Mouse (Mus musculus): Measurements from ENCODE around the gene Slc36a4. TPM values are rescaled to one million over a fixed set of nuclear protein-coding genes. Genes with fewer than 3 reads are reported as not detected.

Gene Slc36a4
- polyA plus RNA-seq, 1 experiment, result 1.4 TPM

DNA sequence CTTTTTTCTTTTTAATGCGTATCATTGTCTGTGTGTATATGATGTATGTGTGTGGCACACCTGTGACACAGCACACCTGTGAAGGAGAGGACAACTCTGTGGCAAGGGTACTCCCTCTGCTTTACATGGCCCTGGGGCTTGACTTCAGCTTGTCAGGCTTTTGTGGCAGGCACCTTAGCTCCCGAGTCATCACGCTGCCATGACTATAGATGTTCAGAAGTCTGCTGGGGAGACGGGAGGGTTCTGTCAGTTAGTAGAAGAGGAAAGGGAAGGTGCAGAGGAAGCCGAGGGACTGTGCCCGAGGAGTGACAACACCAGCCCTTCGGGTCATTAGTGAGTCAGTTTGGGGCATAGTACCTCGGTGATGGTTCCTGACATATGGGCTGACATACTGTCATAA, 13.0 kb downstream of the Slc36a4 start:
- no peaks in the 10 kb centered on the region for H3K4me1 ChIP-seq (ENCODE audit: control insufficient read depth, insufficient read depth, insufficient read length, low read length)
- no peak overlapping the region for H3K27ac ChIP-seq (ENCODE audit: insufficient read depth, low read depth, low read length)
- TF ChIP-seq CTCF (IDR thresholded peaks at IDR 0.05; ENCODE audit: extremely low read depth, insufficient read length, insufficient replicate concordance, low read depth, low read length) (no peak), POLR2A (IDR thresholded peaks at IDR 0.05; ENCODE audit: low read depth, low read length) (no peak)
- H3K27me3 ChIP-seq (ENCODE audit: control insufficient read depth, insufficient read depth, low read length), result no peaks in the 10 kb centered on the region
- WGBS, result 80% methylated on average over 8 of the region's 8 CpGs
- no peak overlapping the region for H3K4me3 ChIP-seq (ENCODE audit: low read depth, low read length)
- H3K36me3 ChIP-seq (ENCODE audit: control insufficient read depth, insufficient read depth, low read length), result no peaks in the 10 kb centered on the region

DNA sequence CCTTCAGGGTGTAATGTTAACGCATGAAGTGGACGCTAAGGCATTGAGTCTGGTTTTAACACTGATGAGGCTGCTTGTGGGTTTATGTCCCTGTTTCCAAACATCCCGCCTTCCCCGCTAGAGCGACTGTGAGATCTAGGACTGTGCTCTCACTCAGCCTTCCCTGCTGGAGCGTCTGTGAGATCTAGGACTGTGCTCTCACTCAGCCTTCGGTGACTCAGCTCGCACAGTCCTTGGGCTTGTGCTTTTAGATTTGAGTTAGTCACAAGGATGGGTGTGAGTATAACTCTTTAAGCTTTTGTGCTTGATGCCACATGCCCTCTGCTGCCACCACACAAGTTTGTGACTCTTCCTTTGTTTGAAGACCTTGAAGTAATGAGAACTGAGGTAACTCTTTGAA, 17.6 kb downstream of the Slc36a4 start:
- Histone ChIP-seq H3K27ac (ENCODE audit: insufficient read depth, low read depth, low read length) (no peak overlapping the region), H3K4me1 (ENCODE audit: control insufficient read depth, insufficient read depth, insufficient read length, low read length) (no peaks in the 10 kb centered on the region), H3K4me3 (ENCODE audit: low read depth, low read length) (no peak overlapping the region), H3K36me3 (ENCODE audit: control insufficient read depth, insufficient read depth, low read length) (no peaks in the 10 kb centered on the region), H3K27me3 (ENCODE audit: control insufficient read depth, insufficient read depth, low read length) (no peaks in the 10 kb centered on the region)
- TF ChIP-seq CTCF (IDR thresholded peaks at IDR 0.05; ENCODE audit: extremely low read depth, insufficient read length, insufficient replicate concordance, low read depth, low read length), result no peak
- WGBS, result 94% methylated on average over 8 of the region's 8 CpGs

DNA sequence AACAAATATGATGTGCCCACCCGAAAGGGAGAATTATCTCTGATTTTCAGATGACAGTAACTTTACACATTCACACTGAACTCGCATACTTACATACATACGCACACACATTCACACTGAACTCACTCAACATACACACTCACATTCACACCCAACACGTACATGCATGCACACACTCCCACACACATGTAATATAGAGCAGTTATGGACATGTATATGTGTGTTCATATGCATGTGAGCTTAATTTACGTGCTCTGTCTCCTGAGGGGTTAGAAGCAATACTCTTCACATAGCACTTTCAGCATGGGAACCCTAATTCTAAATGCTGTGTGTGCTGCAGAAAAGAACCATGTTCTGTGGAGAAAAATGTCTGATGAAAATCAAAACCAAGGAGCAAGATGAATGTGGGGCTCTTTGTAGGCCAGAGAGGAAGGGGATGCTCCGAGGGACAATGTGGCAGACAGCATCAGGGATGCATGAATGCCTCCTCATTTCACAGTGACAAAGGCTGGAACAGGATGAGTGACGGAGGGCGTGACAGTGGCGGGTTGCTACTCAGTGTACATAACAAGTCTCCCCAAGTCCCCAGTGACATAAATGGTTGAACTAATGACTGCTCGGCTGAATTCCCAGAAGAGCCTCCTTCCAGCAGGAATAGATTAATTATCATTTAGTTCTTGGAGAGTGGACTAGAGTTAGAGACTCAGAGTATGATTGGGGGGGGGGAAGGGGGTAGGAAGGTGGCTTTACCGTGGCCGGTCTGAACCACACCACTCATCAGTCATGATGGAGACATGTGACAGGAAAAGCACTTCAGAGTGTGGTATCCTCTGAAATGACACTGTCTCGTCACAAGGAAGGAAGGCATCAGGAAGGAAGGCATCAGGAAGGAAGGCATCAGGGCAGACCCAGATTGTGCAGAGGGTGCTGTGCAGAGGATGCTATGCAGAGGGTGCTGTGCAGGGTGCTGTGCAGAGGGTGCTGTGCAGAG, 22.5 kb downstream of the Slc36a4 start:
- TF ChIP-seq CTCF (IDR thresholded peaks at IDR 0.05; ENCODE audit: extremely low read depth, insufficient read length, insufficient replicate concordance, low read depth, low read length) (no peak), POLR2A (IDR thresholded peaks at IDR 0.05; ENCODE audit: low read depth, low read length) (no peak)
- H3K4me3 ChIP-seq (ENCODE audit: low read depth, low read length), result no peak overlapping the region
- no peaks in the 10 kb centered on the region for H3K36me3 ChIP-seq (ENCODE audit: control insufficient read depth, insufficient read depth, low read length)

DNA sequence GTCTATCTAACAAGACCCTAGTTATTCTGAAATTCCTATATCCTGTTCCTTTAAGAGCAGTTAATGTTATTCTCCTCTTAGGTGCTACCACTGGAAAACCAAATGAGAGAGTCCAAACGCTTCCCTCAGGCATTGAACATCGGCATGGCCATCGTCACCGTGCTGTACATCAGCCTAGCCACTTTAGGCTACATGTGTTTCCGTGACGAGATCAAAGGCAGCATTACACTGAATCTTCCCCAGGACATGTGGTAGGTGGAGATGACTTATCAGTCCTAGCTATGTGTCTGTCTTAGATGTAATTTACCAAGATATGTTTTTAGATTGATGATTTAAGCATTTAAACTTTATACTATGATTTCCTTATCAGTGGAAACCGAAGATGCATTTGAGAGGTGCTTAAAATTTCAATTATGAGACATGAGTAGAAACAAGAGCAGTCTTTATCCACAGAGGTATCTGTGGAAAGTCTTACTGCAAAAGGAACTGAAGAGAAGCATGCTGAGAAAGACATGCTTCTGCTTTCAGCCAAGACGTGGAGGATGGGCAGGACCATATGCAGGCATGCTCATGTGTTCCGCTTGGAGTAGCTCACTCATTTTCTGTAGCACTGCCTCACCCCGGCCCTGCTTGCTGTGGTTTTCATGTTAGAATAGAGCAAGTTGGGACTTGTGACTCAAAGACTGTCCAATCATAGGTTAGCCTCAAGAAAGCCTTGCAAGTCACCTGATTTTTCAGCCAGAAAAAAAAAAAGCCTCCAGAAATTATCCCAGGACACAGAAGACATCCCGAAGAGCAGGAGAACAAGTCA, 24.7 kb downstream of the Slc36a4 start:
- WGBS, result 89% methylated on average over 11 of the region's 11 CpGs
- TF ChIP-seq POLR2A (IDR thresholded peaks at IDR 0.05; ENCODE audit: low read depth, low read length) (no peak), CTCF (IDR thresholded peaks at IDR 0.05; ENCODE audit: extremely low read depth, insufficient read length, insufficient replicate concordance, low read depth, low read length) (no peak)
- Histone ChIP-seq H3K27ac (ENCODE audit: insufficient read depth, low read depth, low read length) (no peak overlapping the region), H3K4me3 (ENCODE audit: low read depth, low read length) (no peak overlapping the region), H3K27me3 (ENCODE audit: control insufficient read depth, insufficient read depth, low read length) (no peaks in the 10 kb centered on the region), H3K36me3 (ENCODE audit: control insufficient read depth, insufficient read depth, low read length) (no peaks in the 10 kb centered on the region), H3K4me1 (ENCODE audit: control insufficient read depth, insufficient read depth, insufficient read length, low read length) (no peaks in the 10 kb centered on the region)

More for the DNA sequence above, 22.5 kb downstream of the Slc36a4 start:
- 78% methylated on average over 13 of the region's 13 CpGs for WGBS
- no peaks in the 10 kb centered on the region for H3K4me1 ChIP-seq (ENCODE audit: control insufficient read depth, insufficient read depth, insufficient read length, low read length)
- H3K27me3 ChIP-seq (ENCODE audit: control insufficient read depth, insufficient read depth, low read length), result no peaks in the 10 kb centered on the region
- no peak overlapping the region for H3K27ac ChIP-seq (ENCODE audit: insufficient read depth, low read depth, low read length)

DNA sequence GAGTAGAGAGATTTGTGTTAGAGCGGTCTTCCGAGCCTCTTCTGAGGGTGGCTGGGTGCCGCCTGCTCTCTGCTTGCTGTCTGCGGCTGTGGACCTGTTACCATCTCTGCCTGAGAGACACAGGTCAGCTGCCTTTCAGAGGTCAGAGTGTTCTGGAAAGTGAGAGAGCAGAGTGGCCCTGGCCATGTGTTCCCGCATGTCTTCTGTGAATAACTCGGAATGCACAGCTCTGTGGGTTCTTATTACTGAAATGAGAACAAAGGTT, 25.3 kb downstream of the Slc36a4 start:
- no peak for TF ChIP-seq POLR2A (IDR thresholded peaks at IDR 0.05; ENCODE audit: low read depth, low read length)
- TF ChIP-seq CTCF (IDR thresholded peaks at IDR 0.05; ENCODE audit: extremely low read depth, insufficient read length, insufficient replicate concordance, low read depth, low read length), result no peak
- WGBS, result 92% methylated on average over 6 of the region's 6 CpGs
- no peaks in the 10 kb centered on the region for H3K27me3 ChIP-seq (ENCODE audit: control insufficient read depth, insufficient read depth, low read length)
- no peaks in the 10 kb centered on the region for H3K4me1 ChIP-seq (ENCODE audit: control insufficient read depth, insufficient read depth, insufficient read length, low read length)
- no peak overlapping the region for H3K4me3 ChIP-seq (ENCODE audit: low read depth, low read length)
- H3K27ac ChIP-seq (ENCODE audit: insufficient read depth, low read depth, low read length), result no peak overlapping the region
- H3K36me3 ChIP-seq (ENCODE audit: control insufficient read depth, insufficient read depth, low read length), result no peaks in the 10 kb centered on the region

DNA sequence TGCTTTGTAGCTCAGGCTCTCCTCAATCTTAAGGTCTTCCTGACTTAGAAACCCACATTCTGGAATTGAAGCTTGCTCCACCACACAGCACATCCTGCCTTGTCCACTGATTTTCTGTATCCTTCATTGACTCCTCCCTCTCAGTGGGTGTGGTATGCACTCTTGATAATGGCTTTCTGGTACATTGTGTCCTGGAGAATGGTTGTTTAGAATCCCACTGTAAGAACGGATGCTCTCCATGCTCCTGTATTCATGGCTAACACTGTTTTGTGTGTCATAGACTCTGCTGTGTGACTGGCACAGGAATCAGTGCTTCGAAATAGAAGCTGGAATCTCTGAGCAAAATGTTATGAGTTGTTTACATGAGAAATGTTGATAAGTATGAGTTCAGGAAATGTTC, 28.0 kb downstream of the Slc36a4 start:
- Histone ChIP-seq H3K4me3 (ENCODE audit: low read depth, low read length) (no peak overlapping the region), H3K36me3 (ENCODE audit: control insufficient read depth, insufficient read depth, low read length) (no peaks in the 10 kb centered on the region), H3K4me1 (ENCODE audit: control insufficient read depth, insufficient read depth, insufficient read length, low read length) (no peaks in the 10 kb centered on the region), H3K27ac (ENCODE audit: insufficient read depth, low read depth, low read length) (no peak overlapping the region), H3K27me3 (ENCODE audit: control insufficient read depth, insufficient read depth, low read length) (no peaks in the 10 kb centered on the region)
- 85% methylated on average over 2 of the region's 2 CpGs for WGBS
- TF ChIP-seq CTCF (IDR thresholded peaks at IDR 0.05; ENCODE audit: extremely low read depth, insufficient read length, insufficient replicate concordance, low read depth, low read length), result no peak
- TF ChIP-seq POLR2A (IDR thresholded peaks at IDR 0.05; ENCODE audit: low read depth, low read length), result no peak

DNA sequence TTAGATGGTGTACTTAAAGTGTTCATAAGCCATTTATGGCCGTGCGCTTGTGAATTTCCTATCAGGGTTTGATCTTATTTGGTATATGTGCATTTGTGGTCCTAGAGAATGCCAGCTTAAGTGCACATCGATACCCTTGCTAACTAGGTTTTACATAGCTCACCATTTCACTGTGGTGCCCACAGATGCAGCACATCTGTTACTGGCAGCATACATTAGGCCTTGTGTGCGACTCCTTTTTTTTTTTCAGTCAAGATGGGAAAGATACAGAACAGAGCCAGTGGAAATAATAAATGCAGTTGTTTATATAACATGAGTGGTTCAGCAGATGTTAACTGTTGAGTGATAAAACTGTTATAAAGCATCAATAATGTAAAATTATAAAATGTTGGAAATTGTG, 31.9 kb downstream of the Slc36a4 start:
- no peaks in the 10 kb centered on the region for H3K4me1 ChIP-seq (ENCODE audit: control insufficient read depth, insufficient read depth, insufficient read length, low read length)
- WGBS, result 76% methylated on average over 4 of the region's 4 CpGs
- no peak for TF ChIP-seq CTCF (IDR thresholded peaks at IDR 0.05; ENCODE audit: extremely low read depth, insufficient read length, insufficient replicate concordance, low read depth, low read length)
- no peak for TF ChIP-seq POLR2A (IDR thresholded peaks at IDR 0.05; ENCODE audit: low read depth, low read length)
- H3K36me3 ChIP-seq (ENCODE audit: control insufficient read depth, insufficient read depth, low read length), result no peaks in the 10 kb centered on the region
- no peak overlapping the region for H3K4me3 ChIP-seq (ENCODE audit: low read depth, low read length)
- H3K27ac ChIP-seq (ENCODE audit: insufficient read depth, low read depth, low read length), result no peak overlapping the region
- no peaks in the 10 kb centered on the region for H3K27me3 ChIP-seq (ENCODE audit: control insufficient read depth, insufficient read depth, low read length)
